Mouse (Mus musculus): ENCODE measurements around the gene Psd4.

DNA sequence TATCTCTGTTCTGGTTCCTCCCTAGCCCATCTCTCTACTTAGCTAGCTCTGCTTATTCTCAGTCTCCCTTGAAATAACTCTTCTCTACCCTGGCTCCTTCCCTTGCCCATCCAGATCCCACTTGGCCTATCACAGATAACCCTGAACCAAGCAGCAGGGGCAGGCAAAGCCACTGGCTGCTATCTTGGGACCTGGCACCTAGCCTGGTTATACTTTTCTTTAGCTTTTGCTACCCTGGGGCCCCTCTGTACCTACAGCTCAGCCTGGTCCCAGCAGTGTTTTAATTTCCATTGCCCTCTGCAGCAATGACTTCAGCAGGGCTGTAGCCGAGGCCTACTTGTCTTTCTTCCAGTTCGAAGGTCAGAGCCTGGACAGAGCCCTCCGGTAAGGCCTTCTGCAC lies 33.3 kb downstream of the Psd4 start:
- no peak for TF ChIP-seq CTCF (IDR thresholded peaks at IDR 0.05; ENCODE audit: low read depth)
- no peak for TF ChIP-seq EP300 (IDR thresholded peaks at IDR 0.05; ENCODE audit: low read depth)
